Mouse (Mus musculus): ENCODE measurements around the gene Kirrel3. TPM values are rescaled to one million over a fixed set of nuclear protein-coding genes. Genes with fewer than 3 reads are reported as not detected.

Kirrel3 gene
- total and polyA plus RNA-seq, 3 experiments, result 0.35 to 0.85 (median 0.48) TPM

GRCm38 (mm10) chr9:35026311-35026710 is 540.6 kb downstream of the Kirrel3 start:
- no peak for DNase-seq

- no peak for DNase-seq
Observed at GRCm38 (mm10) chr9:35026897-35027311, 541.2 kb downstream of the Kirrel3 start.

- no peak for DNase-seq
Observed at GRCm38 (mm10) chr9:35027382-35027997, 541.8 kb downstream of the Kirrel3 start.

GRCm38 (mm10) chr9:35030823-35031222 is 545.1 kb downstream of the Kirrel3 start:
- peak; percentile 71 for DNase-seq

- DNase-seq, result peak; percentile 34
Observed at GRCm38 (mm10) chr9:35032457-35032856, 546.8 kb downstream of the Kirrel3 start.

GRCm38 (mm10) chr9:35035074-35035473 is 549.4 kb downstream of the Kirrel3 start:
- DNase-seq, result no peak

GRCm38 (mm10) chr9:35038922-35039586 is 553.4 kb downstream of the Kirrel3 start:
- peak; percentile 85 for DNase-seq

- DNase-seq, result no peak
Observed at GRCm38 (mm10) chr9:35039846-35040245, 554.2 kb downstream of the Kirrel3 start.

- DNase-seq, result peak; percentile 15
Observed at GRCm38 (mm10) chr9:35041493-35041892, 555.8 kb downstream of the Kirrel3 start.

GRCm38 (mm10) chr9:35043619-35044018 is 557.9 kb downstream of the Kirrel3 start:
- DNase-seq, result no peak

GRCm38 (mm10) chr9:35044458-35044857 is 558.8 kb downstream of the Kirrel3 start:
- DNase-seq, result peak; percentile 30

GRCm38 (mm10) chr9:35045031-35045531 is 559.4 kb downstream of the Kirrel3 start:
- DNase-seq, result peak; percentile 75

GRCm38 (mm10) chr9:35045756-35046155 is 560.1 kb downstream of the Kirrel3 start:
- DNase-seq, result peak; percentile 59

- no peak for DNase-seq
Observed at GRCm38 (mm10) chr9:35048449-35048848, 562.8 kb downstream of the Kirrel3 start.

GRCm38 (mm10) chr9:35049891-35050527 is 564.3 kb downstream of the Kirrel3 start:
- peak; percentile 0 for DNase-seq

- DNase-seq, result peak; percentile 0
Observed at GRCm38 (mm10) chr9:35050701-35051454, 565.2 kb downstream of the Kirrel3 start.

- no peak for DNase-seq
Observed at GRCm38 (mm10) chr9:35051666-35052065, 566.0 kb downstream of the Kirrel3 start.

- DNase-seq, result peak; percentile 1
Observed at GRCm38 (mm10) chr9:35052671-35053070, 567.0 kb downstream of the Kirrel3 start.

- DNase-seq, result peak; percentile 0
Observed at GRCm38 (mm10) chr9:35053081-35053480, 567.4 kb downstream of the Kirrel3 start.

- peak; percentile 0 for DNase-seq
Observed at GRCm38 (mm10) chr9:35053669-35054068, 568.0 kb downstream of the Kirrel3 start.

- DNase-seq, result peak; percentile 2
Observed at GRCm38 (mm10) chr9:35055528-35056330, 570.0 kb downstream of the Kirrel3 start.
